Mouse (Mus musculus): Measurements from ENCODE around the gene Dad1.
"Not testable (repeated sequence)": the region's sequence is repeated elsewhere in the genome, so short reads cannot be mapped to it uniquely, and the experiment has no call there.

The Dad1 gene

GRCm38 (mm10) chr14:54249326-54249725 is 4.6 kb downstream of the Dad1 start:
- DNase-seq (ENCODE audit: extremely low spot score, low read depth, low spot score): no peak

DNA sequence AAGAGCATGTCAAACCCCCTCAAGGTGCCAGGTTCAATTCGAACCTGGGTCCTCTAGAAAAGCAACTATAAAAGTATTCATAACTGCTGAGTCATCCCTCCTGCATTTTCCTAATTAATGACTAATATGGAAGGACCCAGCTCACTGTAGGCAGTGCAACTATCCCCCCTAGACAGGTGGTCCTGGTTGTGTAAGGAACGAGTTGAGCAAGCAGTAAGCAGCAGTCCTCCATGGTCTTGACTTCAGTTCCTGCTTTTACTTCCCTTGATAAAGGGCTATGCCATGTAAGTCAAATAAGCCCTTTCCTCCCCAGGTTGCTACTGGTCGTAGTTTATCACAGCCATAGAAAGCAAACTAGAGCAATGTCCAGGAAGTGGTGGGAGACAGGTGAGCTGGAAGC is 7.7 kb downstream of the Dad1 start:
- DNase-seq (ENCODE audit: extremely low spot score, low read depth, low spot score): no peak

DNA sequence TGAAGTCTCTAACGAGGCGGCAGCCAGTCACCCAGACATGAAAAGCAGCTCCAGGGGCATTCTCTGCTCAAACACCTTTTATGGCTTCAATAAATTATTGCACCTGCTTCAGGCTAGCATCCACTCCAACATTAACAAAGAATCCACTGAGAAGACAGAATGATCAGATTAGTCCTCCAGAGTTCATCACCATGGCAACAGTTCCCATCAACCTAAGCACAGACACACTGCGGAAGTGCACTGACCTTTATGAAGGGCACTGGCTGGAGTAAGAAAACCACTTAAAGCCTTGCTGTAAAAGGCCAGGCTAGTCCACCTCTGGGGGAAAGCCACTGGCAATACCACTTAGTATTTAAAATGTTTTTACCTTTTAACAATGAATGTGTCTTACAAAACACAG is 9.7 kb downstream of the Dad1 start:
- DNase-seq (ENCODE audit: extremely low spot score, low read depth, low spot score): no peak

DNA sequence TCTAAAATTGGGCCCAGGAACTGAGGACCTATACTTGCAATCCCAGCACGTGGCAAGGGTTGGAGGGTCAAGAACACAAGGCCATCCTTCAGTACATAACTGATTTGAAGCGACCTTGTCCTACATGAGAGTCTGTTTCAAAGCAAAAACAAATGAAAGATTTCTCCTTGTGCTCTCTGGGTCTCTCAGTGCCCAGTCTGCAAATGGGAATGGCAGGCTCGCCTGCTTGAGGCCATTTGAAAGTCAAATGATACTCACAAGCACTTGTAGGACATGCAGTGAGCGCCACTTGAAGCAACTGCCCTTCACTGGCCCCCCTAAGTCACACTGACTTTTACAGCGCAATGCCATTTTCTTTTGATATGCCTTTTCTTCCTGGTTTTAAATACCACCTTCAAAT is 13.4 kb downstream of the Dad1 start:
- DNase-seq (ENCODE audit: extremely low spot score, low read depth, low spot score): no peak

DNA sequence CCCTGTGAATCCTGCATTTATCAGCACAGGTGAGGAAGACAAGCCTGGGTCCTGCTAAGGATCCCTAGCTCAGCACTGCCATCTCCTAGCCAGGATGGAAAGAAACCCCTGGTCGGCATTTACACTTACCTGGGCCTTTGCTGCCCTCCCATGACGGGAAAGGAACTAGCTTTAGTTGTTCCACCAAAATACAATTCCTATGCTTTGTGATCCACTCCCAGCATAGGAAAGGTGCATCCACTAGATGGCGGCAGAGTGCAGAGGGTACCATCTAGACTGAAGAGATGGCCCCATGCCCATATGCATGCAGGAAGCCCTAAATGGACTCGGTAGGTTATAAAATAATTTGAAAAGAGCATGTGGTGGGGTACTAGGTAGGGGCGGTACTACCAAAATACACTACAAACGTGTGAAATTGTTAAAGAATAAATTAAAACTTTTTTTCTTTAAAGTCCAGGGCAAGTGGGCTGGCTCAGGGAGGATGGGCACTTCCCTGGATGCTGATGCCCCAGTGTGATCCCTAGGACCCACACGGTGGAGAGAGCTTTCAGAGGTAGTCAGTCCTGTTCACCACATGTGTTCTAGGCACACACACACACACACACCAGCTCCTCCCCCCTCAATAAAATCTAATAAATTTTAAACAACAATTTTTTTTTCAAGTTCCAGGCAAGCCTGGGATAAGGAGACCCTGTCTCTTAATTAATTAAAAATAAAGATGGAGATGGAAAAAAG is 14.7 kb downstream of the Dad1 start:
- no peak for DNase-seq (ENCODE audit: extremely low spot score, low read depth, low spot score)

DNA sequence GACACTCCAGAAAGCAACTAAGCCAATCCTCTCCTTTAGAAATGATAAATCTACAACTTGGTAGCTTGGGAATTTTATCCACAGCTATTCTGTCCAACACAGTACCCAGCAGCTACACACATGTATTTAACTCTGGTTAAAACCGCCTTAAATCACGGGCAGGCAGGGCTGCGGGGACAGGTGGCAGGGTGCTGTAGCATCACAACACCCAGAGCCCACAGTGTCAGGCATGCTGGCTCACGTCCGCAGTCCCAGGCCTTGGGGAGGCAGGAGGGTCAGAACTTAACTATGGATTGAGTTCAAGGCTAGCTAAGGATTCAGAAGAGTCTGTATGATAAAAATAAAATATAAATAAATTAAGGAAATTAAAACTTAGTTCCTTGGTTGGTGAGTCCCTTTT is 17.0 kb downstream of the Dad1 start:
- no peak for DNase-seq (ENCODE audit: extremely low spot score, low read depth, low spot score)

GRCm38 (mm10) chr14:54235825-54236540 is 17.9 kb downstream of the Dad1 start:
- DNase-seq (ENCODE audit: extremely low spot score, low read depth, low spot score): no peak

GRCm38 (mm10) chr14:54234231-54235040 is 19.5 kb downstream of the Dad1 start:
- no peak for DNase-seq (ENCODE audit: extremely low spot score, low read depth, low spot score)

DNA sequence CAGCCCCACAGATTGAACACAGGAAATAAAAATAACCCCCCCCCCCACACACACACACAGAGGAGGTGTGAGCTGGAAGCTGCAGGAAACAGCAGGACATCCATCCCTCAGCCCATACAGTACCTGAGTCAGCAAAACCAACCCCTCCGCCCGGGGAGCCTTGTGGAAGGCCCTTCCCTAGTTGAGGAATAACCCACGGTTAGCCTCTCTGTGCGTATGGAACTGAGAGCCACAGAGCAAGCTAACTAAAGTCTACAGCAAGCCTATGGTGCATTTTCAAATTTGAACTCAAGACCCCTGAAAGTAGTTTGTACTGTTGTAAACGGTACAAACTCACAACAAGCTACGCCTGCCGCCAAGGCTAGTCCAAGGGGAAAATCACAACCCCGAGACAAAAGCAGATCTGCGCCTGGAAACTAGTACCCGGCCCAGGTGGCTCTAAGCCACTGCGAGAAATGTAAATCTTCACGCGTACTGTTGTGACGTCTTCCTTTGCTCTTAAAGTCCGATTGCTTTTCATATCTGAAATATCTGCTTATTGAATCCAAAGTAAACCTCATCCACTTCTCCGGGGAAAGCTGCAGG is 20.3 kb downstream of the Dad1 start:
- no peak for DNase-seq (ENCODE audit: extremely low spot score, low read depth, low spot score)

DNA sequence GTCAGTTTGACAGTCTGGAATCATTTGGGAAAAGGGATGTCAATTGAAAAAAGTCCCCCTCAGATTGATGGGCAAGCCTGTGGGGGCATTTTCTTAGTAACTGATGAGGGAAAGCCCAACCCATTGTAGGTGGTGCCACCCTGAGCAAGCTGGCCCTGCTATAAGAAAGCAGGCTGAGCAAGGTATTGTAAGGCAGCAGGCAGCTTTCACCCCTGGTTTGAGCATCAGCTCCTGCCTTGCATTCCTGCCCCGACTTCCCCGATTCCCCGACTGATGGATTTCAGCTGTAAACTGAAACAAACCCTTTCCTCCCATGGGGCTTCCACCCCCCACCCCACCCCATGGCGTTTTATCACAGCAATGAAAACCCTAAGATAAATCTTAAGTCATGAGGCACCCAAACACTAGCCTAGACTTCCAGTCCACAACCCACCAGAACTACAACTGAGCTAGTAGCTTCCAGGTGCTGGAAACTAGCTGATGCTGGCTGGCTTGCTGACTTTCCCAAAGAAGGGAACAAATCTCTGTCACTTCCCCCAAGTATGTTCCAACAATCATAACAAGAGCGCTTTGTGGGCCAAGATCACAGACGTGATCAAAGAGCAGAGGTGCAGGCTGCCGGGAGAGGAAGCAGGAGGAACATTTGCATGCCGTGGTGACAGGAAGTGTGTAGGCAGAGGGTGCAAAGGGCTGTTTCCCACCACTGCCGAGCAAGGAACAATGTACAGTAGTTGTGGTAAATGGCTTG is 20.9 kb downstream of the Dad1 start:
- DNase-seq (ENCODE audit: extremely low spot score, low read depth, low spot score): no peak

- DNase-seq (ENCODE audit: extremely low spot score, low read depth, low spot score): no peak
Observed at GRCm38 (mm10) chr14:54232143-54232542, 21.8 kb downstream of the Dad1 start.

DNA sequence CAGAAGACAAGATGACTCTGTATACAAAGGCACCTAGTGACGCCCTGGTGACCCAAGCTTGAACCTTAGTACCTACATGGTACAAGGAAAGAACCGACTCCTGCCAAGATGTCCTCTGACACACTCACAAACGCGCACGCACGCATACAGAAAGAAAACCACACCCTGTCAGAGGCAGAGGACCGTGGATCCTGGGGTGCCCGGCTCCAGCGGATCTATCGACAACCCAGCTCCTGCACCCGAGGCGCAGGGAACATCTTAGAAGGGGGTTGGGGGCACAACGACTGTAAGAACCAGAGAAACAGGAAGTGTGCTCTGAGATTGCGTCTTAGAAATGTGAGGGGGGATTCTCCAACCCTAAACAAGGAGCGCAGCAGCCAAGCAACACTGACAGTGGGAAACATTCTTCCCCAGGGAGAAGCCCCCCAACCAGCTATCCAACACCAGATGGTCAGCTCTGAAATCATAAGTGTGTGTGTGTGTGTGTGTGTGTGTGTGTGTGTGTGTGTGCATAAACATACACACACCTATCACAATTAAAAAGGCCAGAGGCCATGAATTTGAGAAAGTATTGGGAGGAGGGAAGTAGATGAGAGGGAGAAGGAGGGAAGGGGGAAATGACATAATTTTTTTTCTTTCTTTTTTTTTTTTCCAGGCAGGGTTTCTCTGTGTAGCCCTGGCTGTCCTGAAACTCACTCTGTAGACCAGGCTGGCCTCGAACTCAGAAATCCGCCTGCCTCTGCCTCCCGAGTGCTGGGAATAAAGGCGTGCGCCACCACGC is 22.5 kb downstream of the Dad1 start:
- DNase-seq (ENCODE audit: extremely low spot score, low read depth, low spot score): no peak

DNA sequence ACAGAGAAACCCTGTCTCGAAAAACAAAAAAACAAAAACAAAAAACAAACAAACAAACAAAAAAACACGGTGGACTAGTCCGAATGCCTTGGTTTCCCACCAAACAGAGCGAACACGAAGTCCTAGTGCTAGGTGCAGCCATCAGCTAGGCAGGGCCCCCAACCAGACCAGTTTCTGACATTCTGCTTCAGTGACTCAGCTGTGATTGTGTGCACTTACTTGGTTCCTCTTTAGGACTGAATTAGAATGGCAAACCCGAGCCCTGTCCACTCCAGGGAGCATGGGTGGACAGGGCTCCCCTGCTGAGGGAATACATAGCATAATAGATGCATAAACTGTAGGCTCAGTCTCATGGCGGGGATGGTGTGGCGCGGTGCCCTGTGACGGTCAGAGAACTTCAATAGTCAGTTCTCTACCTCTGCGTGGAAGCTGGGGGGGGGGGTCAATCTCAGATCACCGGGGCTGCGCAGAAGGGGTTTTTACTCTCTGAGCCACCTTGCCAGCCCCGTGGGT is 23.2 kb downstream of the Dad1 start:
- DNase-seq (ENCODE audit: extremely low spot score, low read depth, low spot score): no peak

GRCm38 (mm10) chr14:54229849-54230248 is 24.1 kb downstream of the Dad1 start:
- DNase-seq (ENCODE audit: extremely low spot score, low read depth, low spot score): not testable (repeated sequence)

DNA sequence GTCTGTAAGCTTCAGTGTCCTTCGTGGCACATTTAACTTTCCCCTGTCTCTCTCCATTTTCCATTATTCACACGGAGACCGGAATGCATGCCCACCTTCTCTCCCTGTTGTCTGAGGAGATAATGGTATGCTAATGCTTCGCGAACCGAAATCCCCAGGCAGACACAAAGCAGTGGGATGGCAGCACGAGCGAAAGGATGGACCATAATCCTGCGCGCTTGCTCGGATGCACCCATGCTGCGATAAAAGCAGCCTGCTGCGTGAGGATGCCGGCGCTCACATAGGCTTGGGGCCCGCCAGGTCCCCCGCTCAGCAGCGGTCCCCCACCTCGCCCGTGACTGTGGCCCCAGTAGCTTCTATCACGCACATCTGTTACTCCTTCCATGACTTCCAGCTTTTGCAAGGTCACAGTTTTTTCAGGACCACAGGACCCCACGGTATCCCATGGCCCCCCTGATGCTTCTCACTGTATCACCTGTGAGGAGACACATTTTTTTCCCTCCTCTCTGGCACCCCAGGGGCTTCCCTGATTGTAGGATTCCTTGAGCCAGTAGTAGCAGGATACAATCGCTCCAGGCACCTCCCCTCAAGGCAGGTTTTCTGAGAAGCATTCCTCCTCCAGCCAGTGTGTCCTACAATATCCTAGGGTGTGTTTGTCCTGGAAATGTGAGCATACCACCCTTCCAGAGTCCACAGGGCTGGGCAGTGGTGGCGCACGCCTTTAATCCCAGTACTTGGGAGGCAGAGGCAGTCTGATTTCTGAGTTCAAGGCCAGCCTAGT is 24.8 kb downstream of the Dad1 start:
- DNase-seq (ENCODE audit: extremely low spot score, low read depth, low spot score): no peak

DNA sequence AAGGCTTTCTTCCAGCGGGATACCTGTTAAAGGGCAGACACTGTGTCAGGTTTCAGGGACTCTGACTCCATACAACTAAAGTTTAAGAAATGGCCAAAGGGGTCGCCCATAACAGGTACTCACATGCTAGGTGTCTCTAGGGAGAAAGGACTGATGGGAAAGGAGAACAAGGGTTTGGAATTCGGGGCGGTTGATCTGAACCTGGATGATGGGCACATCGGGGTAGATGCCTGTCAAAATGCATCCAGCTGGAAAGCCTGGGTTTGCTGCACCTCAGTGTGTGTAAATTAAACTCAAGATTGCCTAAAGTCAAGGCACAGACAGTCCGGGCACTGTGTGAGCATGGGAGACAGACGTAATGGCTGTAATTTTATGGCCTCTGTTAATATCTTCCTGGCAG is 25.4 kb downstream of the Dad1 start:
- DNase-seq (ENCODE audit: extremely low spot score, low read depth, low spot score): no peak

DNA sequence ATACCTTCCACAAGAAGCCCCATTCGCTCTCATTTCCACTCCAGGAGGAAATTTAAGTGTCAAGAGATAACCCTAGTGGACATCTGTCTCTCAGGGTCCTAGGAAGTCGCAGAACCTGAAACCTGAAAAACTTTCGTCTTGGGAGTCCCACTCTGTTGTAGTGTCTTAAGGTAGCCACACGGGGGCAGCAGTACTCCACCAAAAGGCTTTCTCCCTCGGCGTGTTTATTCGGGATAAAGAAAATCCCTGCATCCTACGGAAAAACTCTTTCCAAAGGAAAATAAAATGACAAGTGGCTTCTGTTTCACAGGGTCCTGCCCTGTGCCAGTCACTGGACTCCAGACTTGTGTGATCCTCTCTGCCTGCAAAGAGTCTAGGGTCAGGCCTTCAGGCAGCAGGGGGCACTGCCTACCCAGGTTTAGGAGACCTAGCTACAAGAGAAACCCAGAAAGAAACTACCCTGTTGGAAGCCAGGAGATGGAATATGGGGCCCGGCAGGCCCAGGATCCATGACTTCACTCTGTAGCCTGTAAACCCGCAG is 25.9 kb downstream of the Dad1 start:
- DNase-seq (ENCODE audit: extremely low spot score, low read depth, low spot score): peak; percentile 75

GRCm38 (mm10) chr14:54226911-54227811 is 26.7 kb downstream of the Dad1 start:
- no peak for DNase-seq (ENCODE audit: extremely low spot score, low read depth, low spot score)
